Mouse (Mus musculus) olfactory bulb, adult 2 months (tissue): ENCODE measurements around the gene Gltpd2.

ENCODE experiments used
- CTCF ChIP-seq: fragments of 200-500 bp; IDR thresholded peaks from 2 replicates; pipeline ENCODE4 v1.5.1; 2012; ENCODE audit warnings: low read depth, mild to moderate bottlenecking, low read length, moderate library complexity; ENCODE audit not compliant: insufficient read depth
- POLR2A ChIP-seq: fragments of 200-500 bp; IDR thresholded peaks from 2 replicates; pipeline ENCODE4 v1.6.1; 2012; ENCODE audit warnings: mild to moderate bottlenecking, low read depth, low read length, moderate library complexity; ENCODE audit not compliant: insufficient read depth

DNA sequence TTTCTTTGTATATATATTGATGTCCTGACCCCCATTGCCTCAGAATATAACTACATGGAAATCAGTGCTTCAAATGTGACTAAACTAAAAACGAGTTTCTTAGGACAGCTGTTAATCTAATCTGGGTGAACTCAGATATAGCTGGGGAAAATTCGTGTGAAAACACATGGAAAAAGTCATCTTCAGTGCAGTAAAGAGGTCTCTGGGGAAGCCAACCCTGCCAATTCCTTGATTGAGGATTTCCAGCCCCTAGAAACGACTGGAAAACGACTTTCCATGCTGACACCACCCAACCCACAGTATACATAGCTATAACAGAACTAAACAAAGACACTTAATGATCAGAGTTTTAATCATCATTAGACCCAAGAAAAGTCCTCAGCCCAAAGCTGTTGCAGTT is 31.2 kb upstream of the Gltpd2 start:
- TF ChIP-seq POLR2A (no peak), CTCF (no peak)
